Mouse (Mus musculus) heart, adult 2 months (tissue): ENCODE measurements around the gene Nlrp14. TPM values are rescaled to one million over a fixed set of nuclear protein-coding genes. Genes with fewer than 3 reads are reported as not detected.
A peak's percentile ranks its signal among the peaks of the same experiment; 100 is the strongest.

Experiments used
- DNase-seq, 2 experiments: peaks; one replicate each; pipeline ENCODE4 v3.0.0; 2021
- H3K27ac ChIP-seq: fragments of 200-600 bp; 2 replicates; pipeline ENCODE4 v1.8.1; 2022
- H3K27me3 ChIP-seq: fragments of 200-500 bp; 2 replicates; pipeline ENCODE4 v1.6.1; 2012; ENCODE audit warnings: mild to moderate bottlenecking, low read length, inconsistent platforms, mixed read lengths; ENCODE audit not compliant: control insufficient read depth, insufficient read depth
- H3K36me3 ChIP-seq: fragments of 200-500 bp; 2 replicates; pipeline ENCODE4 v1.6.1; 2012; ENCODE audit warnings: low read length, inconsistent platforms; ENCODE audit not compliant: control insufficient read depth, insufficient read depth
- H3K4me1 ChIP-seq: fragments of 200-500 bp; 2 replicates; pipeline ENCODE4 v1.6.1; 2011; ENCODE audit warnings: low read length; ENCODE audit not compliant: control insufficient read depth, insufficient read depth
- H3K4me3 ChIP-seq: fragments of 200-600 bp; 2 replicates; pipeline ENCODE4 v1.8.1; 2022
- H3K79me2 ChIP-seq: fragments of 200-500 bp; replicated peaks from 2 replicates; pipeline ENCODE4 v1.6.1; 2012; ENCODE audit warnings: mild to moderate bottlenecking, inconsistent platforms, low read length, moderate library complexity, mixed read lengths; ENCODE audit not compliant: control insufficient read depth, insufficient read depth
- H3K9ac ChIP-seq: fragments of 200-500 bp; 2 replicates; pipeline ENCODE4 v1.6.1; 2012; ENCODE audit warnings: low read depth, mild to moderate bottlenecking, control low read depth, inconsistent platforms, low read length, mixed read lengths
- CTCF ChIP-seq: fragments of 200-600 bp; IDR thresholded peaks from 2 replicates; pipeline ENCODE4 v1.8.1; 2022; ENCODE audit warnings: antibody characterized with exemption, mild to moderate bottlenecking, moderate library complexity
- EP300 ChIP-seq: fragments of 200-500 bp; IDR thresholded peaks from 2 replicates; pipeline ENCODE4 v1.6.1; 2011; ENCODE audit warnings: low read depth, low read length, control low read depth; ENCODE audit not compliant: insufficient read depth
- POLR2A ChIP-seq: fragments of 200-500 bp; IDR thresholded peaks from 2 replicates; pipeline ENCODE4 v1.6.1; 2011; ENCODE audit warnings: mild to moderate bottlenecking, low read depth, low read length, control low read depth; ENCODE audit not compliant: insufficient read depth
- WGBS: fragments of 180-500 bp; shearing (Covaris S2); methylation state at CpG from one replicate; pipeline ENCODE4 v1.1.7; 2018; 5-methylcytosine and 5-hydroxymethylcytosine counted together
- intact Hi-C: fragments of 180-260 bp; cut with DNase I; formaldehyde crosslinking; loops from one replicate; pipeline ENCODE4 v1.15.1; 2025
- polyA plus RNA-seq: library from polyadenylated mRNA; depleted of rRNA; stranded (reverse); fragments of >200 nt; gene quantifications from 2 replicates; pipeline ENCODE4 v1.2.3, GENCODE M21; 2012
- total RNA-seq, 2 experiments: library from RNA; stranded (reverse); gene quantifications; 2 replicates each; pipeline ENCODE4 v1.2.3; 2021

Nlrp14 gene
- total and polyA plus RNA-seq, 3 experiments, result not detected

GRCm38 (mm10) chr7:107209204-107209860, 42.5 kb downstream of the Nlrp14 start, which contains the start of gene Rbmxl2:
TSS of gene Rbmxl2 (plus strand) at chr7:107209445.
- H3K79me2 ChIP-seq, result no peaks in the 10 kb centered on the region
- TF ChIP-seq POLR2A (no peak), CTCF (no peak), EP300 (no peak)
- peaks cover 13% of the 10 kb centered on the region for H3K27me3 ChIP-seq
- H3K4me3 ChIP-seq, result no peak within 1 kb of the TSS
- H3K9ac ChIP-seq, result no peak within 1 kb of the TSS
- intact Hi-C loops, result no loop called here
- no peaks in the 10 kb centered on the region for H3K36me3 ChIP-seq
- no peaks in the 10 kb centered on the region for H3K4me1 ChIP-seq
- DNase-seq, result no peak
- no peak within 1 kb of the TSS for H3K27ac ChIP-seq
- 35% methylated on average over 70 of the region's 70 CpGs for WGBS

- intact Hi-C loops, result no loop called here
- H3K4me3 ChIP-seq, result no peak overlapping the region
- H3K27me3 ChIP-seq, result peaks cover 13% of the 10 kb centered on the region
Observed at GRCm38 (mm10) chr7:107210126-107210576, 43.4 kb downstream of the Nlrp14 start.

GRCm38 (mm10) chr7:107215723-107216122, 48.9 kb downstream of the Nlrp14 start:
- no peak for DNase-seq
- Histone ChIP-seq H3K4me1 (no peaks in the 10 kb centered on the region), H3K4me3 (no peak overlapping the region), H3K27ac (no peak overlapping the region), H3K36me3 (no peaks in the 10 kb centered on the region), H3K27me3 (no peaks in the 10 kb centered on the region), H3K79me2 (no peaks in the 10 kb centered on the region), H3K9ac (no peak overlapping the region)
- intact Hi-C loops, result loop anchor here (2.0 kb wide), 1 partner anchor 569 kb away; no protein-coding TSS in a partner anchor
- TF ChIP-seq CTCF (peak; percentile 61), EP300 (no peak)

More at GRCm38 (mm10) chr7:107210126-107210576, 43.4 kb downstream of the Nlrp14 start:
- Histone ChIP-seq H3K36me3 (no peaks in the 10 kb centered on the region), H3K9ac (no peak overlapping the region), H3K27ac (no peak overlapping the region), H3K4me1 (no peaks in the 10 kb centered on the region), H3K79me2 (no peaks in the 10 kb centered on the region)
- 26% methylated on average over 70 of the region's 77 CpGs for WGBS
- DNase-seq, result no peak
- TF ChIP-seq CTCF (no peak), EP300 (no peak), POLR2A (no peak)

GRCm38 (mm10) chr7:107216845-107217244, 50.1 kb downstream of the Nlrp14 start:
- no peak overlapping the region for H3K9ac ChIP-seq
- H3K79me2 ChIP-seq, result no peaks in the 10 kb centered on the region
- intact Hi-C loops, result no loop called here
- H3K4me1 ChIP-seq, result no peaks in the 10 kb centered on the region
- 53% methylated on average over 2 of the region's 2 CpGs for WGBS
- no peak for DNase-seq
- no peak for TF ChIP-seq POLR2A
- TF ChIP-seq CTCF, result peak; percentile 34
- no peak overlapping the region for H3K4me3 ChIP-seq
- no peaks in the 10 kb centered on the region for H3K27me3 ChIP-seq
- no peaks in the 10 kb centered on the region for H3K36me3 ChIP-seq
- H3K27ac ChIP-seq, result no peak overlapping the region

GRCm38 (mm10) chr7:107236854-107237253, 70.1 kb downstream of the Nlrp14 start:
- Histone ChIP-seq H3K4me1 (no peaks in the 10 kb centered on the region), H3K4me3 (no peak overlapping the region), H3K27me3 (no peaks in the 10 kb centered on the region), H3K79me2 (no peaks in the 10 kb centered on the region), H3K9ac (no peak overlapping the region), H3K36me3 (no peaks in the 10 kb centered on the region), H3K27ac (no peak overlapping the region)
- TF ChIP-seq EP300 (no peak), CTCF (no peak), POLR2A (no peak)
- intact Hi-C loops, result no loop called here
- WGBS, result 57% methylated on average over 3 of the region's 3 CpGs
- no peak for DNase-seq

GRCm38 (mm10) chr7:107237498-107237897, 70.7 kb downstream of the Nlrp14 start:
- WGBS, result 67% methylated on average over 3 of the region's 3 CpGs
- Histone ChIP-seq H3K4me3 (no peak overlapping the region), H3K27ac (no peak overlapping the region), H3K4me1 (no peaks in the 10 kb centered on the region), H3K27me3 (no peaks in the 10 kb centered on the region), H3K9ac (no peak overlapping the region), H3K36me3 (no peaks in the 10 kb centered on the region), H3K79me2 (no peaks in the 10 kb centered on the region)
- TF ChIP-seq POLR2A (no peak), CTCF (no peak), EP300 (no peak)
- no peak for DNase-seq
- intact Hi-C loops, result no loop called here
